Mouse (Mus musculus) C2C12 (cell line): ENCODE results near the gene Scgb1b17. TPM values are rescaled to one million over a fixed set of nuclear protein-coding genes. Genes with fewer than 3 reads are reported as not detected.
"Not testable (repeated sequence)": the region's sequence is repeated elsewhere in the genome, so short reads cannot be mapped to it uniquely, and the experiment has no call there.

Experiments
- H3K27me3 ChIP-seq: one replicate; pipeline ENCODE4 v1.6.1; 2011; ENCODE audit not compliant: control insufficient read depth, insufficient read depth, insufficient read length
- H3K36me3 ChIP-seq: one replicate; pipeline ENCODE4 v1.6.1; 2011; ENCODE audit not compliant: control insufficient read depth, insufficient read depth
- H3K4me3 ChIP-seq: one replicate; pipeline ENCODE4 v1.5.1; 2011; ENCODE audit warnings: mild to moderate bottlenecking, control low read depth; ENCODE audit not compliant: poor library complexity, insufficient read depth, severe bottlenecking
- H3K79me2 ChIP-seq: one replicate; pipeline ENCODE4 v1.6.1; 2011; ENCODE audit not compliant: control insufficient read depth, insufficient read depth
- H3K79me3 ChIP-seq: one replicate; pipeline ENCODE4 v1.6.1; 2011; ENCODE audit warnings: low read depth, control low read depth
- H3ac ChIP-seq: one replicate; pipeline ENCODE3; 2011; ENCODE audit warnings: low read depth; ENCODE audit not compliant: control insufficient read depth, insufficient read length
- long read RNA-seq, 2 experiments: library from polyadenylated mRNA; unstranded; transcript quantifications; one replicate each; pipeline ENCODE4 v2.0.0; 2019 to 2020
- polyA plus RNA-seq: library from polyadenylated mRNA; unstranded; fragments of >200 nt; fragmentation: generic; extraction: Trizol; gene quantifications from one replicate; pipeline ENCODE4 v1.2.1, GENCODE M21; 2012; ENCODE audit warnings: missing spikeins

Scgb1b17 gene
- polyA plus RNA-seq = not detected
- long read RNA-seq, experiment 1 = 0 reads
- long read RNA-seq, experiment 2 = 0 reads

DNA sequence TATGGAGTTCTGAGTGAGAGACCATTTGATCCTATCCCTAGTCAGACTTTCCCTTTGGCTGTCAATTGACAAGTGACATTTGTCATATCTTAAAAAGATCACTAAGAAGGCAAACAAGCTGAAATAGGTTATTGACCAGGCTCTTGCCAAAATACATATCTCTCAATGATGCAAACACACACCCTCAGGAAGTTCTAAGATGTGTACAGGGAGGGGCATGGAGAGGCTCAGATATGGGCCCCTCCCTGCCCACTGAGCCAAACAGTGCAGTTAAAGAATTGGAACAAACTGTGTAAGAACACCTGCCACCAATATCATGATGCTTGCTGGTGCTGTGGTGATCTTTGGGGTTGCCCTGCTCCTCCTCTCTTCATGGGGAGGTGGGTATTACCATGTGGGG, at the start of gene Scgb1b17:
Scgb1b17 (plus strand) TSS at position 301 of the 400 bp plus-strand sequence.
- H3K27me3 ChIP-seq, H3K79me3 ChIP-seq, H3K36me3 ChIP-seq, H3K79me2 ChIP-seq, H3K4me3 ChIP-seq, H3ac ChIP-seq: not testable (repeated sequence)

DNA sequence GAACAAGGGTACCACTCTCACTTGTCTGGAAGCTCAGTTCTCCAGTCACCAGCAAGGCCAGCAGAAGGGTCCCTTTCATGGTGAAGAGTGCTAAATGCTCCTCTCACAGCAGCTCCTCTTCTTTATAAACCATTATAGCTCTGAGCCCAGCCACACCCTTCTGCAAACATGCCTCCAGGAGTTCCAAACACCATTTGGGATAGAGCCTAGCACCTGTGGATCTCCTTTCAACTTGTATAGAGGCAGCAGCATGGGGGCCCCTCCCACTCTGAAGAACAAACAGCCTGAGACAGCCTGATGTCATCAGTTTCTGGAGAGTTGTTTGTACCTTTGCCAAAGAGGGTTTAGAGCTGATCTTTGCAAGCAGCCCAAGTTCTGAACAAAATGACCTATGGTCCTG, 6.8 kb upstream of the Scgb1b17 start, which contains the start of gene Scgb2b17:
Scgb2b17 (minus strand) TSS at position 101 of the 400 bp plus-strand sequence.
- not testable (repeated sequence) for H3K36me3 ChIP-seq, H3K79me2 ChIP-seq

More for the DNA sequence above, 6.8 kb upstream of the Scgb1b17 start, which contains the start of gene Scgb2b17:
- not testable (repeated sequence) for H3K79me3 ChIP-seq, H3K4me3 ChIP-seq, H3ac ChIP-seq, H3K27me3 ChIP-seq

Other genes with a start within 250 kb of the Scgb1b17 start
- gene Scgb2b15, start 233.8 kb upstream of the Scgb1b17 start, polyA plus RNA-seq = not detected
- gene Scgb1b15, start 226.9 kb upstream of the Scgb1b17 start, polyA plus RNA-seq = not detected
- not detected for gene Scgb2b17, start 6.9 kb upstream of the Scgb1b17 start, polyA plus RNA-seq
- gene Scgb2b18, start 110.4 kb downstream of the Scgb1b17 start, polyA plus RNA-seq = not detected
- gene Scgb1b18, start 122.1 kb downstream of the Scgb1b17 start, polyA plus RNA-seq = not detected
- not detected for gene Scgb2b19, start 216.9 kb downstream of the Scgb1b17 start, polyA plus RNA-seq
- not detected for gene Scgb1b19, start 223.8 kb downstream of the Scgb1b17 start, polyA plus RNA-seq